Mouse (Mus musculus): ENCODE data around the gene Laptm4a. TPM values are rescaled to one million over a fixed set of nuclear protein-coding genes. Genes with fewer than 3 reads are reported as not detected.

Laptm4a gene
- total RNA-seq (2022) = 100 to 1,000 TPM; 509 to 681 (median 626) TPM

GRCm38 (mm10) chr12:8921394-8922368 is at the start of gene Laptm4a:
Laptm4a (plus strand) TSS chr12:8921664.
- peak; percentile 98 for DNase-seq

DNA sequence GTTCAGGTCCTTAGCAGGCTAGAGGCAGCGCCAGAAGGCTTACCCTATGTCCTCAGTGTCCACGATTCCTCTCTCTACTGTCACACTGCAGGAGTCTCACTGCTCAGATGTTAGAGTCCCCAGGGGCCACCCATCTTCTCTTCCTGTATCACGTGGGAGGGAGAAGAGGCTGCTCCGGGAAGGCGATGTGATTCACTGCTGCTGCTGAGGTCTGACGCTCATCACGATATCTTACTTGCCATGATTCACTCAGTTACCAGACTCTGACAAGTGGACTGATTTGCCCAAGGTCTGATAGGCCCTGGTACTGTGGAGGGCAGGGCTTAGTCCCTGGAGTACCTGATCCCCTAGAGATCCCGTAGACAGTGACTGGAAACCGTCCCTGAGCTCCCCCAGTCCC is 45.9 kb upstream of the Laptm4a start:
- peak; percentile 39 for DNase-seq

DNA sequence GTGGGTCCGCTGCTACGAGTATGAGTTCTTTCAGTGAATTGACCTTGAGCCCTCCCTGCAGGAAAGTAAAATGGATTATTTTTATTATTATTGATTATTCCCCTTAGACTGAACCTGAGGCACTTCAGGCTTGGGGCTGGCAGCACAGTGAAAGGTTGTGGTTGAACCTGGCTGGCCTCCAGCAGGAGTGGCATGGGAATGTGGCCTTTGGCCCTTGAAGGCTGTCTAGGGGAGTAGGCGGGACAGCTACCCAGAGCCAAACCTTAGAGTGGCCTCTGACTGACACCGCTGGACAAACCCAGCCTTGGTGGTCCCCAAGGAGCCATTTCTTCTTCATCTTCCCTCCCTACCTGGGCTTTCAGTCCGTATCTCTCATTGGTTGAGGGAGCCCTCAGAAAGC is 44.6 kb upstream of the Laptm4a start:
- peak; percentile 45 for DNase-seq

GRCm38 (mm10) chr12:8877413-8877812 is 44.1 kb upstream of the Laptm4a start:
- DNase-seq = no peak

GRCm38 (mm10) chr12:8878752-8879151 is 42.7 kb upstream of the Laptm4a start:
- no peak for DNase-seq

- no peak for DNase-seq
Observed at GRCm38 (mm10) chr12:8879389-8879788, 42.1 kb upstream of the Laptm4a start.

GRCm38 (mm10) chr12:8881736-8882135 is 39.7 kb upstream of the Laptm4a start:
- no peak for DNase-seq

- no peak for DNase-seq
Observed at GRCm38 (mm10) chr12:8882376-8882775, 39.1 kb upstream of the Laptm4a start.

- no peak for DNase-seq
Observed at GRCm38 (mm10) chr12:8884426-8885145, 36.9 kb upstream of the Laptm4a start.

DNA sequence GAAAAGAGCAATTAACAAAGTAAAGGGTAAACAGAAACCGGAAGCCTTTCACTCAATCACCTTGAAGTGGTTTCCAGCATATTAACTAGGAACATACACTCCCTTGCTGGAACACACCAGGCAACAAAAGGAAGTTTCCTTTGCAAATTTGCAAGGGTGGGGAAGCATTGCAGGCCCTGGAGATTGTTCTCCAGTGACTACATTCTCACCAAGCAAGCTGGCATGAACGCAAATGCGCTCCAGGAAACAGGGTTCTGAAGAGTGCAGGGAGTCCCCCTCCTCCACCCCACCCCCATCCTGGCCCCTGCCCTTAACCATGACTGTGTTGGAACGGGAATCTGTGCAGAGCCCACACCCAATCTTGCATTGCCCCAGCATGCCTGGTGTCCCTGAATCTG is 36.3 kb upstream of the Laptm4a start:
- no peak for DNase-seq

DNA sequence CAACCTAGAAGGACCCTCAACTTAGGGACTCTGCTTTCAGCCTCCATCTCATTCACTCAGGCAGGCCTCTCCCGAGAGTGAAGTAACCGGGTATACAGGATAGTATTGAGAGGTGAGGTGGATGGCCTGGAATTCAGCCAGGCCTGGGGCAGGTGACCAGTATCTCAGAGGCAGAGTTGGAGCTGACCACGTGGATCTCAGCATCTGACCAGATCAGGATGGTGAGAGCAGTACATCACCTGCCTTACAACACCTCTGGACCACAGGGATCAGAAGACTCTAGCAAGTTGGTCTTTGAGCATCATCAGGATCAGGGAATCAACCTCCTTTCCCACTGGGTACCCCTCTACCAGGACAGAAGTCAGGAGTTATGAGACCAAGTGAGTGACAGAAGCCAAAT is 35.5 kb upstream of the Laptm4a start:
- DNase-seq = no peak

- DNase-seq = no peak
Observed at GRCm38 (mm10) chr12:8888445-8888844, 33.0 kb upstream of the Laptm4a start.

DNA sequence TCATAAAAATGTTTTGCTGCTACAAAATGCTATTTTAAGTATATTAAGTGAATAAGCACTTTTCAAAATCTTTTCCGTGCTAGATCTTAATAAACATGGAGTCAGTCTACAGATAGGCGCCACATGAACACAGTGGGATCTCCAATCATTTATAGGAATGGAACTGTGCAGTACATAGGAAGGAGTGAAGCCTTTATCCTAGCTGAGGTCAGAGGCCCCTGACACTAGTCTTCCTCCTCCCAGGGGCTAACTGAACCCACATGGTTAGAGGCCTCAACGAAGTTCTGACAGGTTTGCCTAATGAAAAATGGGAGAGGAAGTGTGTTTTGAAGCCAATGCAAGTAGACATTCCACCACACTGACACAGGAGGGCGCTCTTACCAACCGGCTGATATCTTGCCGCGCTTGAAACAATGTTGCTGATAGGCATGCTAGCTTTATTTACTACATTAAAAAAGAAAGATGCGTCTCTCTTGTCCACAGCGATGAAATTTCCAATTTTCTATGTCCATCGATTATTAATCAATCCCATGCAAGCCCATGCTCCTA is 32.3 kb upstream of the Laptm4a start:
- DNase-seq = peak; percentile 50

DNA sequence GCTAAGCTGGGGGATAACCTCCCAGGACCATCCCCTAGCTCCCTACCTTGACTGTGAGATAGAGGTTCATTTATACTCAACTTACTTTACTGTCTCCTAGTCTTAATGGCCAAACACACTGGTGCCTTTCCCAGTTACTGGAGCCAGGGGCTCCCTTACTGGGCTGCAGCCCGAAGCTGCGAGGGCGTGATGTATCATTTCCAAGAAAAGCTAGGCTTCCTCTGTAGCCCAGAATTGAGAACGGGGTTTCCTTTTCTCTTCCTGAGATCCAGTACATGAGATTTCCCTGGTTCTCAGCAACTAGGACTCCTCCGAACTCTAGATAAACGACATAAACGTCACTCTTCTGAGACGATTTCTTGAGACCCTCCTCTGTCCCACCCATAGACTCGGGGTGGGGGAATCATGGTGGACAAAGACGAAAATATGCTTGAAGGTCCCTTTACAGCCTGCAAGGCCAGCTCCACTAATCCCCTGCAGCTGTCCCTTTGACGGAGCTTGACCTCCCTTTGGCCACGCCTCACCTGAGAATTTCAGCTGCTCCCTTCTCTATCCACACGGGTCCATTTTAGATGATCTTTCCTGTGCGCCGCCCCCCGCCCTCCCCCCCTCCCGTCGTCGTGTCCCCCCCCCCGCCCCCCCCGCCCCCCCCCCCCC is 28.5 kb upstream of the Laptm4a start:
- DNase-seq = no peak

GRCm38 (mm10) chr12:8897140-8897539 is 24.3 kb upstream of the Laptm4a start:
- no peak for DNase-seq

DNA sequence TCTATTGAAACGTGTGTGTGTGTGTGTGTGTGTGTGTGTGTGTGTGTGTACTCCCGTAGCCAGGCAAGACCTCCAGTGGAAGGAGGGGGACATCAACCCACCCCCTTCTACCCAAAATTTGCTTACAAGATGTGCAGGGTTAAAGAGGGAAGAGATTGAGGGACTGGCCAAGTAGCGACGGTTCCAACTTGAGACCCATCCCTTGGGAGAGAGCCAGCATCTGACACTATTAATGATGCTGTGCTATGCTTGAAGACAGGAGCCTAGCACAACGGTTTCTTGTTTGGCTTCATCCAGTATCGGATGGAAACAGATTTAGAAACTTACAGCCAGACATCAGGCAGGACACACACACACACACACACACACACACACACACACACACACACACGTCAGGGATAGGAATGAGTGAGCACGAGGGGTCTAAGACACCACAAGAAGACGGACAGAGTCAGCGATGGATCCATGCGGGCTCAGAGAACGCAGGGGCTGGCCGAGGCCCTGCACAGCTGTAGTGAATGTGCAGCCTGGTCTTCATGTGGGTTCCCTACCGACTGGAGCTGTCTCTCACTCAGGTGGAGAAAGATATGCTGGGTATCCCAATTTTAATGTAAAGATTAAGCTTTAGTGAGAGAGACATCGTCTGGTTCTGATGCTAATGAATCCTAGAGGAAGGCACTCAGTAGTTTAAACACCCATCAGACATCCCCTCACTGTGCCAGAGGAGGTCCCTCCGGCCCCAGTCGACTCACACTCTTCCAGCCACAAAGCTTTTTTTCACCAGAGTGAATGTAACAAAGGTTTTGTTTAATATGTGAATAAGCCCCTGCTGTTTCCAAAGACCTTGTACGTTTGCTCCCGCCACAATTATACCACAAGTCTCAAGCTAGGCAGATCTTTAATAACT is 22.3 kb upstream of the Laptm4a start:
- DNase-seq = no peak

- DNase-seq = no peak
Observed at GRCm38 (mm10) chr12:8900107-8900698, 21.3 kb upstream of the Laptm4a start.

- DNase-seq = no peak
Observed at GRCm38 (mm10) chr12:8900919-8901663, 20.4 kb upstream of the Laptm4a start.

DNA sequence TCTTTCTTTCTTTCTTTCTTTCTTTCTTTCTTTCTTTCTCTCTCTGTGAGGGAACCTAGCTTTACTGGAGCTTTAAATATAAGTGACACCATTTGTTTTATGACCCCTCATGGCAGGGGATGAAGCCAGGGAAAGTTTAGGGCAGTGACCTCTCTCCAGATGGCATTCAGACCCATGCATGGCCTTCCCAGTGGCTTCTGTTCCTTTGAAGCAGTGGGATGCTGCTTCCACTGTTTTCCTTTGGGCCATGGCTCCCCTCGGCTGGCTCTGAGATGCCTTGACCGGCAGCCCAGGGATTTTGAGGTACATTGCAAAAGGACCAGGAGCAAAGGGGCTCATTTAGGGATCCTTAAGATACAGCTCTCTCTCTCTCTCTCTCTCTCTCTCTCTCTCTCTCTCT is 19.5 kb upstream of the Laptm4a start:
- no peak for DNase-seq

DNA sequence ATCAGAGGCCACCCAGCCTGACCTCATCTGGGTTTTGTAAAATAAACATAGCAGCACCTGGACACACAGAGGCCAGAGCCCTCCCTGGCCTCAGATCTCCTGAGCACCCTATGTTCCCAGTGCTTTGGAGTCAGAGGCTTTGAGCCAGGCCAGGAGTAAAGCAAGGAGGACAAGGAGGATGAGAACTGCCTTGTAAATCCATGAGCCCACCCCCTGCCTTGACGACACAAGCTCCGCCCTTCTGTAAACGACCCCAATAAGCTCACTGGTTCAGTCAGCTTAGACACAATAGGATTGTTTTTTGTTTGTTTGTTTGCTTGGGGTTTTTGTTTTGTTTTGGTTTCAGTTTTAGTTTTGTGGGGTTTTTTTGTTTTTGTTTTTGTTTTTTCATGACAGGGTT is 19.0 kb upstream of the Laptm4a start:
- DNase-seq = no peak

Measured in adrenal gland, adult 8-10 months (tissue).